Mouse (Mus musculus) hindbrain, embryonic 12.5 days (tissue): Measurements from ENCODE around the gene Irx4. TPM values are rescaled to one million over a fixed set of nuclear protein-coding genes. Genes with fewer than 3 reads are reported as not detected.

ENCODE experiments used
- ATAC-seq: fragments of 200-750 bp; cut with Nextera tagmentation; 2 replicates; pipeline ENCODE4 v1.8.0; 2017; ENCODE audit warnings: moderate TSS enrichment; ENCODE audit not compliant: low FRiP score
- H3K27ac ChIP-seq: fragments of 300-500 bp; sonication (generic); 2 replicates; pipeline ENCODE4 v1.5.1; 2016; ENCODE audit warnings: mild to moderate bottlenecking
- H3K27me3 ChIP-seq: fragments of 300-500 bp; sonication (generic); 2 replicates; pipeline ENCODE4 v1.6.1; 2016; ENCODE audit warnings: mild to moderate bottlenecking
- H3K36me3 ChIP-seq: fragments of 300-500 bp; sonication (generic); 2 replicates; pipeline ENCODE4 v1.6.1; 2016; ENCODE audit warnings: mild to moderate bottlenecking
- H3K4me1 ChIP-seq: fragments of 300-500 bp; sonication (generic); 2 replicates; pipeline ENCODE4 v1.6.1; 2016
- H3K4me2 ChIP-seq: fragments of 300-500 bp; sonication (generic); replicated peaks from 2 replicates; pipeline ENCODE4 v1.6.1; 2016; ENCODE audit warnings: mild to moderate bottlenecking
- H3K4me3 ChIP-seq: fragments of 300-500 bp; sonication (generic); 2 replicates; pipeline ENCODE4 v1.5.1; 2016; ENCODE audit warnings: mild to moderate bottlenecking
- H3K9ac ChIP-seq: fragments of 300-500 bp; sonication (generic); 2 replicates; pipeline ENCODE4 v1.6.1; 2016; ENCODE audit warnings: mild to moderate bottlenecking, moderate library complexity
- H3K9me3 ChIP-seq: fragments of 300-500 bp; sonication (generic); replicated peaks from 2 replicates; pipeline ENCODE4 v1.6.1; 2016; ENCODE audit warnings: mild to moderate bottlenecking
- WGBS: fragments of 180-500 bp; shearing (Covaris S2); methylation state at CpG from one replicate; pipeline ENCODE4 v1.1.7; 2016; 5-methylcytosine and 5-hydroxymethylcytosine counted together
- polyA plus RNA-seq: library from polyadenylated mRNA; unstranded; fragments of >200 nt; fragmentation: Nextera tagmentation; extraction: Ambion mirVana; gene quantifications from 2 replicates; pipeline ENCODE4 v1.2.1, GENCODE M21; 2016

Irx4 gene
- polyA plus RNA-seq, 1 experiment from 2014 or later: 7.6 TPM

DNA sequence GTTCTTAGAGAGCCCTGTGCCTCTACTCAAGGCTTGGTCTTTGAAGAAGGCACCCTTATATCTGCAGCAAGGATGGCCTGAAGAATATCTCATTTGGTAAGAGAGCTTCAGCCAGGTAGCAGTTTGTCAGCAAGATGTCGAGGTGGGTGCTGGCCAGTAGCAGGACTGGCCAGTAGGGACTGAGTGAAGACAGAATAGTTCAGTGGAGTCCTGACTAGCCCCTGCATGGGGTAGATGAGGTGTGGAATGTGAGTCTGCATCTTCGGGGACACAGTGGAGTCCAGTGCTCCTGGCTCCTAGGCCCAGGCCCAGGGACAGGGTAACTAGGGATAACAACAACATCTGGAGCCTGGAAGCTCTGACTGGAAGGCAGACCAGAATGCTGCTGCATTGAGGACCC lies 1.6 kb downstream of the Irx4 start:
- peak overlapping the region; percentile 49; the same call in 1 of the 2 replicates for H3K4me3 ChIP-seq
- H3K4me2 ChIP-seq: peak overlapping the region; percentile 84
- H3K9me3 ChIP-seq: no peaks in the 10 kb centered on the region
- H3K36me3 ChIP-seq: no peaks in the 10 kb centered on the region
- peaks cover 99% of the 10 kb centered on the region for H3K27me3 ChIP-seq
- peak overlapping the region; percentile 0; the same call in 1 of the 2 replicates for H3K27ac ChIP-seq
- peak overlapping the region; percentile 44 for H3K9ac ChIP-seq
- peaks cover 36% of the 10 kb centered on the region for H3K4me1 ChIP-seq
- WGBS: 16% methylated on average over 2 of the region's 2 CpGs
- ATAC-seq: no peak

DNA sequence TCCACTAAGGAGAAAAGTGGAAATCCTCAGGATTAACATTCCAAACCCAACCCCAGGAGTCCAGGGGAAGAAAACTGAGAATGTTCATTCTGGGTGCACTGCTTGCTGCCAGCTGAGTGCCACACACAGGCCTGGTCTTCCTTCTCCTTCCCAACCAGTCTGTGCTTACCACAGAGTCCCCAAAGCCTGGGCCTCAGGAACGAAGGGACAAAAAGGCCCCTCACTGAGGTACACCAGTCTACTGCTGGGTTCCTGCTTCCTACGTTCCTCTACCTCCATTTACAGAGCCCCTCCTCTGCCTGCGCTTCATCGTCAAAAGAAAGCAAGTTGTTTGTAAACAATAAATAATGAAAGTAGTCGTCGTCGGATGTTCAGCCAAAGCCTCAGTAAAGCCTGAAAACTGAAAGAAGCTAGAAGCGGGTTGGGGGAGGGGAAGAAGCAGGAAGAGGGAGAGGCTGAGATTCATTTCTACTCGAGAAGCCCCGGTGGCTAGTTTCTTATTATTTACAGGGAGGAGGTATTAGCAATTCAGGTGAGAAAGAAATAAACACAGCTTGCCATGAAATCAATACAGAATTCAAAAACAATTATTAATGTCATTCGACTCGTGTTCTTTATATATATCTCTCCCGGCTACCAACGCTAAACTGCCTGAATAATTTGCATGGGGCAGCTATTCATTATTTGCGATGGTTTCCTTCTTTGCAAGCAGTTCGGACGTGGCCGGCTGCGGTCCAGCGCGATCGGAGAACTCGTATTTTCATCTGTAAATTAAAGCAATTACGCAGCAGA lies 2.3 kb downstream of the Irx4 start:
- WGBS: 2% methylated on average over 24 of the region's 24 CpGs
- H3K36me3 ChIP-seq: no peaks in the 10 kb centered on the region
- H3K9me3 ChIP-seq: no peaks in the 10 kb centered on the region
- peak overlapping the region; percentile 0; the same call in 1 of the 2 replicates for H3K27ac ChIP-seq
- no peak for ATAC-seq
- peak overlapping the region; percentile 44; the same call in 1 of the 2 replicates for H3K9ac ChIP-seq
- H3K4me2 ChIP-seq: peak overlapping the region; percentile 84
- H3K27me3 ChIP-seq: peaks cover 99% of the 10 kb centered on the region
- H3K4me3 ChIP-seq: peak overlapping the region; percentile 49
- H3K4me1 ChIP-seq: peaks cover 36% of the 10 kb centered on the region

DNA sequence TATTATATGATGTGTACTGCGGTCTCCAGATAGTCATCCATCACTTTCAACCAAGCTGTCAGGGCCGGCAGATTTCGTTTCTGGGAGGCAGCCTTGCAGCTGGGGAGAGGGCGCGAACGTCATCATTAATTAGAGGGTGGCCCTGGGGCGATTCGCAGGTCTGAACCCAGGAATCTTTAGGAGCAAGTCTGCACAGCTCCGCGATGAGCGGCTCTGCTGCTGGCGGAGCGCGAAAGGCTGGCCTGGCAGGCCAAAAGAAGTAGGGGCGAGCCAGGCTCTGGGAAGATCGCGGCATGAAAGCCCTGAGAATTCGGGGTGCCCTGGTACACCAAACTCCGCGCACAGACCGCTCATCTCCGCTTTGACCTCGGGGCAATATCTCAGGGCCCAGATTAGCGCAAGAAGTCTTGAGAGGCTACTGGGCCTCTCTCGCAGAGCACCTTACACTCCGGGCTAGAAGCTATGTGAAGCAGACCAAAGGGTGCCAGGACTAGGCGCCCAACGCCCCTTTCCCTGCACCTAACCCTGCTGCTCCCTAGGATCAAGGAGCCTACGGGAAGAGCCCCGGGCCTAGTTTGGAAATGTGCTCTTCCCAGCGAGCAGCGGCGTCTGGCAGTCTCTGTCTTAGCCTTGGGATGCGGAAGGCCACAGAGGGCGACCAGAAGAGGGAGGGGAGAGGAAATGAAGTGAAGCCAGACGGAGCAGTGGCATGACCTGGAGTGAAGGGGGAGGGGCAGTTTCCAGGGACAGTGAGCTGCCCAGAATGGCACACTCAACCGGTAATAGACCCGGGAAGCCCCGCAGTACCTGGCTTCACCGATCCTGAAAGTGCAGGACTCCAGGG lies 3.1 kb downstream of the Irx4 start:
- peak overlapping the region; percentile 84 for H3K4me2 ChIP-seq

DNA sequence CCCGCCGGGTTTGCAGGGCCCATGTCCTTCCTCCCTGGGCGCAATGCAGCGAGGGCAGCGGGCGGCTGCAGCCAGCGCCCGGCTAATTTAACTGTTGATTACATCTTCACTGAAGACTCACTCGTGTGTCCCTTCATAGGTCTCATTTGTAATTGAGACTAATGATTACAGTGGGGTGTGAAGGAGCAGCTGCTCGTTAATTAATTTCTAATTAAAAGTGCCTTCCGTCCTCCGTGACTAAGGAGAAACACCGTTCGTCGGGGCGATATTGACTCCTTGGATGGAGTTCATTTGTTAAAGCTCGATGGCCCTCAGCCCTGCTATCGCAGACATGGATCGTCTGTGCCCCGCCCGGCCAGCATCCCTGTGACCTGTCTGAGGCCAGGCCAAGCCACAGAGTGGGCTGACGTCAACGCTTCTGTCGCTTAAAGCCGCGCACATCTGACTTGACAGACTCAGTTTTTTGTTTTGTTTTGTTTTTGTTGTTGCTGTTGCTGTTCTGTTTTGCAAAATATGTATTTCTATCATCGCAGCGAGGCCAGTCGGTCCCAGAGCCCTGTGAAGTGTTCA lies 4.0 kb downstream of the Irx4 start:
- ATAC-seq: peak; percentile 36; the same call in 1 of the 2 replicates
- Histone ChIP-seq H3K27me3 (peaks cover 99% of the 10 kb centered on the region), H3K4me2 (peak overlapping the region; percentile 84), H3K9ac (no peak overlapping the region), H3K4me3 (peak overlapping the region; percentile 49), H3K36me3 (no peaks in the 10 kb centered on the region), H3K27ac (peak overlapping the region; percentile 68), H3K9me3 (no peaks in the 10 kb centered on the region), H3K4me1 (peaks cover 46% of the 10 kb centered on the region)
- 3% methylated on average over 29 of the region's 29 CpGs for WGBS

More for the DNA sequence above, 3.1 kb downstream of the Irx4 start:
- peak overlapping the region; percentile 39; the same call in 1 of the 2 replicates for H3K9ac ChIP-seq
- peaks cover 39% of the 10 kb centered on the region for H3K4me1 ChIP-seq
- peak overlapping the region; percentile 49 for H3K4me3 ChIP-seq
- peak; percentile 20 for ATAC-seq
- H3K27ac ChIP-seq: peak overlapping the region; percentile 68
- no peaks in the 10 kb centered on the region for H3K9me3 ChIP-seq
- WGBS: under 1% methylated on average over 40 of the region's 40 CpGs
- H3K27me3 ChIP-seq: peaks cover 99% of the 10 kb centered on the region
- no peaks in the 10 kb centered on the region for H3K36me3 ChIP-seq

DNA sequence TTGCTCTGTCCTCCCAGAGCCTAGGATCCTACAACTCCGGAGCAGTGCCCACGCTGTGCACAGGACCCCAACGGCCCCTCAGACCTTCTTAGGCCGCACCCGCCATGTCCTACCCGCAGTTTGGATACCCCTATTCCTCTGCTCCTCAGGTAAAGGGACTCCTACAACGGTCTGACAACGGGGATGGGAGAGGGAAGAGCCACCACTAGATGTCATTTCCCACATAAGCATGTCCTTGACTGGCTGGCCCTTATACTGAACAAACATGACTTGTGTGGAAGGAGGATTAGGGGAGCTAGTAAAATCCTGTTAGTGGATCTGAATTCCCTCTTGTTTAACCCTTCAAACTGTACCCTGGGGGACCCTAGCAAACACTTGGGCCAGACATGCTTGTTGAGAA lies 4.6 kb downstream of the Irx4 start:
- Histone ChIP-seq H3K4me1 (peaks cover 47% of the 10 kb centered on the region), H3K9me3 (no peaks in the 10 kb centered on the region), H3K9ac (no peak overlapping the region), H3K27me3 (peaks cover 99% of the 10 kb centered on the region), H3K36me3 (no peaks in the 10 kb centered on the region), H3K4me2 (peak overlapping the region; percentile 84; the same call in 1 of the 2 replicates), H3K27ac (no peak overlapping the region; the same call in 1 of the 2 replicates), H3K4me3 (no peak overlapping the region)
- no peak for ATAC-seq
- 13% methylated on average over 8 of the region's 8 CpGs for WGBS

DNA sequence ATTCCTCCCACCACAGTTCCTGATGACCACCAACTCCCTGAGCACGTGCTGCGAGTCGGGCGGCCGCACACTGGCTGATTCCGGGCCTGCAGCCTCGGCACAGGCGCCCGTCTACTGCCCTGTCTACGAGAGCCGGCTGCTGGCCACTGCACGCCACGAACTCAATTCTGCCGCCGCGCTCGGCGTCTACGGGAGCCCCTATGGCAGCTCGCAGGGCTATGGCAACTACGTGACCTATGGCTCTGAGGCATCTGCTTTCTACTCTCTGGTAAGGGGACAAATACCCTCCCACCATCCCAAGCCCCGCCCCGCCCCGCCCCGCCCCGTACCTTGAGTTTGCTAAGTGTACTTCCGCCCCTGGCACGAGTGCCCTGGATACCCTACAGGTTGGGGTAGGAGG lies 5.2 kb downstream of the Irx4 start:
- H3K4me3 ChIP-seq: peak overlapping the region; percentile 23
- H3K4me1 ChIP-seq: peaks cover 45% of the 10 kb centered on the region
- no peak overlapping the region for H3K9ac ChIP-seq
- 2% methylated on average over 28 of the region's 28 CpGs for WGBS
- no peaks in the 10 kb centered on the region for H3K9me3 ChIP-seq
- no peaks in the 10 kb centered on the region for H3K36me3 ChIP-seq
- ATAC-seq: no peak
- H3K27ac ChIP-seq: no peak overlapping the region
- peak overlapping the region; percentile 43 for H3K4me2 ChIP-seq
- H3K27me3 ChIP-seq: peaks cover 99% of the 10 kb centered on the region

DNA sequence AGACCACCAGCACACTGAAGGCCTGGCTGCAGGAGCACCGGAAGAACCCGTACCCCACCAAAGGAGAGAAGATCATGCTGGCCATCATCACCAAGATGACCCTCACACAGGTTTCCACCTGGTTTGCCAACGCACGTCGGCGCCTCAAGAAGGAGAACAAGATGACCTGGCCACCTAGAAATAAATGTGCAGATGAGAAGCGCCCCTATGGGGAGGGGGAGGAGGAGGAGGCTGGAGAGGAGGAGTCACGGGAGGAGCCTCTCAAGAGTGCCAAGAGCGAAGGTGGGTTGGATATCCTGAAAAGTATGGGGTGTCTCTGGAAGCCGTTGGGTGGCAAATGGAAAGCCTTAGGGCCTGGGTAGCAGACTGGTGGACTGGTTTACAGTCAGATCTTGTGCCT lies 7.3 kb downstream of the Irx4 start:
- no peak for ATAC-seq
- Histone ChIP-seq H3K4me3 (no peak overlapping the region), H3K27me3 (peaks cover 98% of the 10 kb centered on the region), H3K9ac (no peak overlapping the region), H3K27ac (no peak overlapping the region), H3K9me3 (no peaks in the 10 kb centered on the region), H3K36me3 (no peaks in the 10 kb centered on the region), H3K4me2 (no peak overlapping the region), H3K4me1 (peaks cover 57% of the 10 kb centered on the region)
- WGBS: 8% methylated on average over 10 of the region's 10 CpGs

DNA sequence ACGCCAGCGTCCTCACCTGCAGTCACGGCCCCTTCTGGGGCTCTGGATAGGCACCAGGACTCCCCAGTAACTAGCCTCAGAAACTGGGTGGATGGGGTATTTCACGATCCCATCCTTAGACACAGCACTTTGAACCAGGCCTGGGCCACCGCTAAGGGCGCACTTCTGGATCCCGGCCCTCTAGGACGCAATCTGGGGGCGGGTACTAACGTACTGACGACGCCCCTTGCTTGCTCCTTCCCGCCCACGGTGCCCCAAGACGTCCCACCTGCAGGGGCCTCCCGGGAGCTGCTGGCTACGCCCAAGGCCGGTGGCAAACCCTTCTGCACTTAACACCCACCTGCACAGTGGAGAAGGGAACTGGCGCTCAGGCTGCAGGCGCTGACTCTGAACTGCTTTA lies 8.4 kb downstream of the Irx4 start:
- Histone ChIP-seq H3K27ac (no peak overlapping the region), H3K4me3 (no peak overlapping the region), H3K36me3 (no peaks in the 10 kb centered on the region), H3K9ac (no peak overlapping the region), H3K27me3 (peaks cover 99% of the 10 kb centered on the region), H3K4me2 (peak overlapping the region; percentile 17), H3K4me1 (peaks cover 52% of the 10 kb centered on the region), H3K9me3 (no peaks in the 10 kb centered on the region)
- ATAC-seq: no peak
- WGBS: 2% methylated on average over 20 of the region's 20 CpGs

DNA sequence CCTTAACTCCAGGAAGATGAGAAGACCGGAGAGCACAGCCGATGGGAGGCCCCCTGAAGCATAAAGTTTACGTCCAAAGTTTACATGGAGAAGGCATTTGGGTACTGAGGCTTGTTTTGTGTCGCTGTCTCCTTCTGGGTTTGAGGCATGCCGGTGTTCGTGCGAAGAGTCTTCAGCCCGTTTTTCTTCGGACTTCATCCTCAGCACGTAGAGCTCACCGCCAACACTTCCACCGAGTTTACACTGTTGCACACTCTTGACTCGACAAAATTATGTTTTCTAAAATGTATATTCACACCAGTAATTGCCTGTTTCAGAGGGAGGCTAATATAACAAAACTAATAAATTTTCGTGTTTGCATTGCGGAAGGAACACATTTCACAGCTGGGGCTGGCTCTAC lies 9.0 kb downstream of the Irx4 start:
- Histone ChIP-seq H3K9ac (no peak overlapping the region), H3K27me3 (peaks cover 99% of the 10 kb centered on the region), H3K36me3 (no peaks in the 10 kb centered on the region), H3K9me3 (no peaks in the 10 kb centered on the region), H3K4me1 (peaks cover 48% of the 10 kb centered on the region), H3K4me2 (no peak overlapping the region), H3K4me3 (no peak overlapping the region), H3K27ac (no peak overlapping the region)
- 11% methylated on average over 15 of the region's 15 CpGs for WGBS
- no peak for ATAC-seq

DNA sequence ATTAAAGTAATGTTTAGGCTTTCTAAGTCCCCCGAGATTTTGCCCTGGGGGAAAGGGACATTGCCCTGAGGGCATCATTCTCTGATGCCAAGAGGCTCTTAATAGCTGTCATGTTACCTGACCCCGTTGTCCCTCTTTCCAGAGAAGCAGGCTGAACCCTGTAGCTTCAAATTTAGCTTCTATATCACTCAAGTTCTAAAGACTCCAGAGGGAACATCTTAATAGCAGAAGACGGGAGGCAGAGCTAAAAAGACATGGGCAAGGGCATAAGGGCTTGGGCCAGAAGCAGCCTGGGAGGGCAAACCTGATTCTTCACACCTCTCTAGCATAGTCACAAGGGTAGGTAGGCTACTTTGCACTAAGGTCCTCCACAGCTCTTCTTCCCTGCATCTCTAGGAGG lies 9.6 kb downstream of the Irx4 start:
- H3K27me3 ChIP-seq: peaks cover 99% of the 10 kb centered on the region
- H3K4me1 ChIP-seq: peaks cover 46% of the 10 kb centered on the region
- no peak overlapping the region for H3K4me3 ChIP-seq
- H3K36me3 ChIP-seq: no peaks in the 10 kb centered on the region
- no peak overlapping the region for H3K4me2 ChIP-seq
- no peak for ATAC-seq
- WGBS: 11% methylated on average over 3 of the region's 3 CpGs
- H3K9ac ChIP-seq: no peak overlapping the region
- no peak overlapping the region for H3K27ac ChIP-seq
- no peaks in the 10 kb centered on the region for H3K9me3 ChIP-seq

DNA sequence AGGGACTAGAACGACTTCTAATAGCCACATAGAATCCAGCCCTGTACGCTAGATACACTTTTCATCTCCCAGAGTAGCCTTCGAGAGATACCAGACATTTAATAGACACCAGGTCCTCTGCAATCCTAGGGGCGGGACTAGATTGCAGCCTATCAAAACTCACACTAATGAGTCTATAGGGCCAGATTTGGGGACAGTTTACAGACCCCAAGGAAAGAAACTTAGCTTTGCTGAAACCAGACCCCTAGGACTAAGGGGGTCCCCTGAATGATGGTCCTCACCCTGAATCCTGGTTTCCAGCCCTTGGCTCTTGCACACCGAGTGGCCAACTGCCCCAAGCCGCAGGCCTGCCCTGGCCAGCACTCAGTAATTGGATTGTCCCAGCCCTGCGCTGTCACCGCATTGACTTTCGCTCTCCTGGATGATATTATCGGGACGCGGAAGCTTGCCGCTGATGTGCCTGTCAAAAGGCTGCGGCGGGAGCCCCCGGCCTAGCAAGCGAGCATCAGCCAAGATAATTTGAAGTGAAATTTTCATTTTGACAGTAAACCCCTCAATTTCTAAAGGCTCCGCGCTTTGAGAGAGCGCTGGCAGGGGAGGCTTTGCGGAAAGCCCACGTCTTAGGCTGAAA lies 10.3 kb downstream of the Irx4 start:
- 4% methylated on average over 22 of the region's 22 CpGs for WGBS
- H3K27me3 ChIP-seq: peaks cover 99% of the 10 kb centered on the region
- H3K9me3 ChIP-seq: no peaks in the 10 kb centered on the region
- H3K9ac ChIP-seq: no peak overlapping the region
- peak overlapping the region; percentile 56 for H3K4me2 ChIP-seq
- ATAC-seq: no peak
- H3K36me3 ChIP-seq: no peaks in the 10 kb centered on the region
- peaks cover 40% of the 10 kb centered on the region for H3K4me1 ChIP-seq
- peak overlapping the region; percentile 28; the same call in 1 of the 2 replicates for H3K4me3 ChIP-seq
- H3K27ac ChIP-seq: no peak overlapping the region
